Mouse (Mus musculus): Measurements from ENCODE around the gene Gprc6a.

DNA sequence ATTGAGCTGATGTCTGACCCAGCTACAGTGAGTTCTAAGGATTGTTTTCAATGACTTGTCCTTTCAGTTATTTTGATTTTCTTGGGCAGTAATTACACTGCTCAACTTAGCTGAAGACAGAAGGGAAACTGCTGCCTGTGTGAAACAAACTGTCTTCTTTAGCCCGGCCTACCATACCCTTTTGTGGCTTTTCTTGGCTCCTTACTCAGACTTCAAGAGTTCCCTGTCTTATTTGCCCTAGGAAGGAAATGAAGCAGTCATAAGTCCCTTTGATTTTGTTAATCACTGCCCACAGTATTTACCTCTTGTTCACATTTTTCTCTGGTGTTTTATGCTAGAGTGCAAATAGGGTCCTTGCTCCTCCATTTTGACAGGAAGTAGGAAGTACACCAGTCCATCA, 46.9 kb downstream of the Gprc6a start:
- no peak for TF ChIP-seq MYOG (IDR thresholded peaks at IDR 0.05; ENCODE audit: control insufficient read depth, extremely low read depth, insufficient read length)
- TF ChIP-seq CTCF (IDR thresholded peaks at IDR 0.05; ENCODE audit: control insufficient read depth, insufficient read depth, insufficient read length): no peak
- no peak for TF ChIP-seq FOSL1 (IDR thresholded peaks at IDR 0.05; ENCODE audit: insufficient read depth, low read length, poor library complexity, severe bottlenecking)
- no peak for TF ChIP-seq MYOD1 (IDR thresholded peaks at IDR 0.05; ENCODE audit: control insufficient read depth, insufficient read length, low read depth)
- TF ChIP-seq MAX (IDR thresholded peaks at IDR 0.05): no peak
